Comparison of ENCODE assay signal across 26 mouse cellular contexts in genomic region chr1:125744766-125745165, GRCm38 (mm10).
"Had no signal": no experiment of that assay in that cellular context is flagged by ENCODE, and none has a peak within 500 bp of the region (broad histone marks: within the 10 kb centered on the region; RNA-seq: fewer than 3 reads in every experiment).

No protein-coding gene starts in this region.

- H3K9me3 ChIP-seq: embryonic facial prominence, embryonic 10.5 days; embryonic facial prominence, embryonic 12.5 days; embryonic facial prominence, embryonic 13.5 days; embryonic facial prominence, embryonic 15.5 days; forebrain, embryonic 10.5 days; forebrain, embryonic 12.5 days; forebrain, embryonic 13.5 days; forebrain, embryonic 15.5 days had no signal

- DNase-seq: cerebellum, adult 9-10 months; cerebellum, adult 9-11 months; cerebellum, postnatal 10 days; cerebellum, postnatal 14 days; cerebellum, postnatal 25 days; cerebellum, postnatal 36 days; embryo, embryonic 11 days; forebrain, postnatal 0 days; gastrocnemius, adult 2 months; gastrocnemius, postnatal 10 days; gastrocnemius, postnatal 14 days; gastrocnemius, postnatal 25 days; gastrocnemius, postnatal 36 days; heart, adult 18-20 months; heart, adult 2 months had no signal

- H3K4me3 ChIP-seq: embryonic facial prominence, embryonic 10.5 days; embryonic facial prominence, embryonic 12.5 days; embryonic facial prominence, embryonic 13.5 days; embryonic facial prominence, embryonic 15.5 days; erythroblast, embryonic 14.5 days; forebrain, embryonic 10.5 days; forebrain, embryonic 12.5 days; forebrain, embryonic 13.5 days; forebrain, embryonic 15.5 days; gastrocnemius, adult 2 months; heart, adult 2 months had no signal

- H3K36me3 ChIP-seq: embryonic facial prominence, embryonic 10.5 days; embryonic facial prominence, embryonic 12.5 days; embryonic facial prominence, embryonic 13.5 days; embryonic facial prominence, embryonic 15.5 days; forebrain, embryonic 10.5 days; forebrain, embryonic 12.5 days; forebrain, embryonic 15.5 days had no signal

- H3K4me1 ChIP-seq: embryonic facial prominence, embryonic 10.5 days; embryonic facial prominence, embryonic 12.5 days; embryonic facial prominence, embryonic 13.5 days; embryonic facial prominence, embryonic 15.5 days; forebrain, embryonic 10.5 days; forebrain, embryonic 12.5 days; forebrain, embryonic 13.5 days; forebrain, embryonic 15.5 days had no signal

- H3K9ac ChIP-seq: embryonic facial prominence, embryonic 12.5 days; embryonic facial prominence, embryonic 13.5 days; embryonic facial prominence, embryonic 15.5 days; forebrain, embryonic 12.5 days; forebrain, embryonic 13.5 days; forebrain, embryonic 15.5 days; forebrain, postnatal 0 days had no signal

- H3K27ac ChIP-seq: embryonic facial prominence, embryonic 10.5 days; embryonic facial prominence, embryonic 12.5 days; embryonic facial prominence, embryonic 13.5 days; embryonic facial prominence, embryonic 15.5 days; forebrain, embryonic 10.5 days; forebrain, embryonic 12.5 days; forebrain, embryonic 13.5 days; forebrain, embryonic 15.5 days; gastrocnemius, adult 2 months; heart, adult 2 months had no signal

- H3K4me2 ChIP-seq: embryonic facial prominence, embryonic 12.5 days; embryonic facial prominence, embryonic 13.5 days; embryonic facial prominence, embryonic 15.5 days; forebrain, embryonic 12.5 days; forebrain, embryonic 13.5 days; forebrain, embryonic 15.5 days had no signal

- ATAC-seq: forebrain, embryonic 13.5 days; forebrain, embryonic 14.5 days; forebrain, embryonic 15.5 days; forebrain, embryonic 16.5 days; forebrain, postnatal 0 days had no signal

- H3K27me3 ChIP-seq: embryonic facial prominence, embryonic 12.5 days; embryonic facial prominence, embryonic 13.5 days; embryonic facial prominence, embryonic 15.5 days; forebrain, embryonic 12.5 days; forebrain, embryonic 13.5 days; forebrain, embryonic 15.5 days had no signal
